Mouse (Mus musculus) G1E (cell line): ENCODE measurements at regions not wholly inside any gene's neighbourhood (a gene's known extent, or its start where the extent isn't known, plus 50 kb on each side); places are given as distances from the start of the nearest gene placed in this dataset.

Experiments used
- CTCF ChIP-seq: IDR thresholded peaks from 2 replicates; pipeline ENCODE4 v1.5.1; 2012; ENCODE audit warnings: low read depth, low read length, inconsistent platforms, mixed read lengths
- GATA1 ChIP-seq: IDR thresholded peaks from 2 replicates; pipeline ENCODE4 v1.6.1; 2012; ENCODE audit warnings: borderline replicate concordance, low read length, inconsistent platforms, mixed read lengths
- GATA2 ChIP-seq: IDR thresholded peaks from 2 replicates; pipeline ENCODE4 v1.6.1; 2012; ENCODE audit warnings: low read depth, low read length, inconsistent platforms, borderline replicate concordance
- TAL1 ChIP-seq: conservative IDR thresholded peaks from 2 replicates; pipeline ENCODE4 v1.6.1; 2012; ENCODE audit warnings: low read depth, low read length, inconsistent platforms, mixed read lengths

DNA sequence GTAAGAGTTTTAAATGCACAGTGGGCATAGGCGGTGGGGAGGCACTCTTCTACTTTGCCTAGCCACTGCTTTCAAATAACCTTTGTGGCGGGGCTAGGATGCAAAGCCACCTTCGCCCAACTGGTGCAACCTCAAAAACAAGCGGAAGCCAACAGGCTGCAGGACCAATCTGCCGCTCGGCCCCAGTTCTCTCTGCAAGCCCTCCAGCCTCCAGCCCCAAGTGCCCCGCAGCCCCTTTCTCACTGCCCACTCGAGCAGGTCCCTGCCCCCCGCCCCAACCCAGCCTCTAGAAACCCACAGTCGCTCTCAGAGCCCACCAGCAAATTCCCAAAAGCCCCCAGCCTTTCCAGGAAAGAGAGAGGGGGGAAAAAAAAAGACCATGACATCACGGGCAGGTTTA lies 89.6 kb upstream of the Ssbp2 start:
- TF ChIP-seq CTCF (no peak), TAL1 (no peak), GATA1 (no peak), GATA2 (no peak)
